Mouse (Mus musculus) hindbrain, embryonic 15.5 days (tissue): ENCODE measurements around the gene Pnn. TPM values are rescaled to one million over a fixed set of nuclear protein-coding genes. Genes with fewer than 3 reads are reported as not detected.

Experiments
- polyA plus RNA-seq: library from polyadenylated mRNA; unstranded; fragments of >200 nt; fragmentation: Nextera tagmentation; extraction: Ambion mirVana; gene quantifications from 2 replicates; pipeline ENCODE4 v1.2.1, GENCODE M21; 2015

Gene Pnn
- polyA plus RNA-seq, 1 experiment from 2014 or later: 77.8 TPM

Other genes with a start within 250 kb of the Pnn start
- gene Sec23a, start 54.9 kb upstream of the Pnn start, polyA plus RNA-seq: 96.7 and 101 TPM in 2 replicates
- 15.0 and 15.7 TPM in 2 replicates for gene Gemin2, start 53.5 kb upstream of the Pnn start, polyA plus RNA-seq
- 153 TPM in 2 replicates for gene Trappc6b, start 5.4 kb upstream of the Pnn start, polyA plus RNA-seq
- gene Mia2, start 28.9 kb downstream of the Pnn start, polyA plus RNA-seq: 30.4 and 36.5 TPM in 2 replicates
- 8.2 and 8.8 TPM in 2 replicates for gene Fbxo33, start 152.8 kb downstream of the Pnn start, polyA plus RNA-seq